23 mouse cellular contexts compared by ENCODE assay signal in the genomic region with DNA sequence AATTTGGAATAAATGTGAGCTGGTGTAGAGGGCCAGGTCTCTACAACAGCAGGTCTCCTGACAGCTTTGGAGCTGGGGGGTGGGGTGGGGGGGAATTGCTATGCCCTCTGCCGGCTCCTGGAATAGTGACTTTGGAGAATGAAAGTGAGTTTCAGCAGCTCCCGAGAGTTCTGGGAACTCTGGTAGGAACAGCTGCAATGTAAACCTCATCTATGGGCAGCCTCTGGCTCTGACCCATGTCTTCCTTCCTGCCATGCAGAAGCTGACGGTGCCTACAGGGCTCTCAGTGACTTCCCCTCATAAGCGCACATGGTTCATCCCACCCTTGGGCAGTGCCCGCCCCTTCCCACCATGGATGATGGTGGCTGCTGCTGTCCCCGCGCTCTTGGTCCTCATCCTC. TPM values are rescaled to one million over a fixed set of nuclear protein-coding genes. Genes with fewer than 3 reads are reported as not detected.
"Had no signal": no experiment of that assay in that cellular context is flagged by ENCODE, and none has a peak within 500 bp of the region (broad histone marks: within the 10 kb centered on the region; RNA-seq: fewer than 3 reads in every experiment).

No protein-coding gene starts in this region.

- H3K9ac ChIP-seq: heart, embryonic 12.5 days; hindbrain, embryonic 12.5 days; hindbrain, embryonic 14.5 days; intestine, embryonic 15.5 days; limb, embryonic 12.5 days; liver, embryonic 13.5 days had no signal

- H3K4me3 ChIP-seq: gastrocnemius, adult 2 months; heart, embryonic 12.5 days; hindbrain, embryonic 10.5 days; hindbrain, embryonic 12.5 days; intestine, embryonic 15.5 days; limb, embryonic 10.5 days; limb, embryonic 12.5 days; liver, embryonic 13.5 days had no signal

- H3K36me3 ChIP-seq: liver, embryonic 13.5 days had no signal

- H3K27ac ChIP-seq: gastrocnemius, adult 2 months; hindbrain, embryonic 10.5 days; hindbrain, embryonic 12.5 days; hindbrain, embryonic 14.5 days; intestine, embryonic 15.5 days; limb, embryonic 10.5 days; limb, embryonic 12.5 days; liver, embryonic 13.5 days had no signal

- H3K4me2 ChIP-seq: heart, embryonic 12.5 days; hindbrain, embryonic 12.5 days; hindbrain, embryonic 14.5 days; intestine, embryonic 15.5 days; limb, embryonic 12.5 days; liver, embryonic 11.5 days; liver, embryonic 13.5 days had no signal

- H3K27me3 ChIP-seq: heart, embryonic 12.5 days; hindbrain, embryonic 12.5 days; intestine, embryonic 15.5 days had no signal

- H3K9me3 ChIP-seq: heart, embryonic 12.5 days; hindbrain, embryonic 10.5 days; hindbrain, embryonic 12.5 days; intestine, embryonic 15.5 days; limb, embryonic 10.5 days; limb, embryonic 12.5 days; liver, embryonic 13.5 days had no signal

- DNase-seq: gastrocnemius, adult 2 months; gastrocnemius, postnatal 10 days; gastrocnemius, postnatal 25 days; heart, postnatal 10 days; heart, postnatal 4 days; kidney, adult 18-20 months; kidney, adult 8-10 months; kidney, postnatal 10 days; kidney, postnatal 4 days; liver; liver, embryonic 13.5 days had no signal

- ATAC-seq: hindbrain, embryonic 16.5 days; inflammation-experienced regulatory T-cells, adult 6 months; intestine, embryonic 15.5 days; intestine, postnatal 0 days had no signal

RNA-seq across cellular contexts. Expression of gene Slc4a3, which starts 9.6 kb away (rescaled TPM):
- total RNA-seq: granulocyte monocyte progenitor cell, adult 5-6 weeks had no signal

RNA-seq across cellular contexts. Expression of gene Inha, which starts 48.8 kb away (rescaled TPM):
- total RNA-seq: granulocyte monocyte progenitor cell, adult 5-6 weeks had no signal
- polyA plus RNA-seq: inflammation-experienced regulatory T-cells, adult 6 months had no signal

RNA-seq across cellular contexts. Expression of gene Obsl1, which starts 49.4 kb away (rescaled TPM):
- total RNA-seq: granulocyte monocyte progenitor cell, adult 5-6 weeks had no signal
- polyA plus RNA-seq: inflammation-experienced regulatory T-cells, adult 6 months had no signal
